Mouse (Mus musculus): ENCODE measurements around the gene Nrxn3. TPM values are rescaled to one million over a fixed set of nuclear protein-coding genes. Genes with fewer than 3 reads are reported as not detected.

The Nrxn3 gene
- polyA plus RNA-seq, 1 experiment from 2014 or later, result 87.0 TPM

DNA sequence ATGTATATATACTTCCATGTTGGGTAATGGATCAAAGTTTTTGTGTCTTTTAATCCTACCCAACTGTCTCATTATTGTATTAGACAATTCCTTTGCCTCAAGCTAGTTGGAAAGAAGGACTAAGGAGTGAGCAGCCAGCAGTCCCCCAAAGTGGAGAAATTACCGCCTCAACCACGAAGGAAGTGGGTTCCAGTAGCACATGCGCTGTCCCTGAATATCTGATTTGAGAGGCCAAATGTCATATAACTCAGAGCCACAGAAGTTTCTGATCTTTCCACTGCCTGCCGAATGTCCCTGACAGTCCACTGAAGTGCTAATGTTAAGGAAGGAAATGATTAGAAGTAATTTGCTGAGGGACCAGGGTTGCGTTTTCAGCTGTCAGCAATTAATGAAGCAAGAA is 1223.8 kb downstream of the Nrxn3 start:
- WGBS, result 64% methylated on average over 5 of the region's 5 CpGs

DNA sequence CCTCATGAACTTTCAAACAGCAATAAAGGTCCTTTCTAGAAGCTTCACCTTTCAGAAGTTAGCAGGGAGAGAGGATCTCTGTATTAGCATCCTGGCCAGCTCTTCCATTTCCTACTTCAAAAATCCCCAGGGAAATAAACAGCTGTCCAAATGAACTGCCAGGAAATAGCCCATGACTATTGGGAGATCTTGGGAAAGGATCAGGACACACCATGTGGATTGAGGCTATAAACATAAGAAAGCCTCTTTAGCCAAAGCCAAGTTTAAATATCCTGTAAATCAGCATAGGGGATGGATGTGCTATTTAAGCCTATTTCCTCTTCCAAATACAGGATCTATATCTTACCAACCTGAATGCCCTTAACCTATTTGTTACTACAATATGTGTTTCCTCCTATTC is 1230.6 kb downstream of the Nrxn3 start:
- Histone ChIP-seq H3K9me3 (replicated peaks; ENCODE audit: control insufficient read depth, low read length, poor library complexity, severe bottlenecking) (no peaks in the 10 kb centered on the region), H3K36me3 (ENCODE audit: control insufficient read depth, insufficient read depth, low read length) (no peaks in the 10 kb centered on the region), H3K4me2 (ENCODE audit: low read length) (no peak overlapping the region), H3K9ac (ENCODE audit: low read depth, low read length) (no peak overlapping the region), H3K4me1 (ENCODE audit: control insufficient read depth, insufficient read depth, low read length) (peaks cover 2% of the 10 kb centered on the region; the same call in 1 of the 2 replicates), H3K4me3 (ENCODE audit: low read depth, low read length) (no peak overlapping the region), H3K27ac (ENCODE audit: low read length) (no peak overlapping the region), H3K27me3 (ENCODE audit: control insufficient read depth, insufficient read depth, low read depth, low read length) (no peaks in the 10 kb centered on the region)
- ATAC-seq, result no peak

More for the DNA sequence above, 1223.8 kb downstream of the Nrxn3 start:
- no peak overlapping the region for H3K9ac ChIP-seq (ENCODE audit: low read depth, low read length)
- H3K9me3 ChIP-seq (replicated peaks; ENCODE audit: control insufficient read depth, low read length, poor library complexity, severe bottlenecking), result no peaks in the 10 kb centered on the region
- H3K27ac ChIP-seq (ENCODE audit: low read length), result no peak overlapping the region
- H3K4me1 ChIP-seq (ENCODE audit: control insufficient read depth, insufficient read depth, low read length), result 0 out of 2 replicates have a peak, but pooled peaks cover 2% of the 10 kb centered on the region
- H3K4me3 ChIP-seq (ENCODE audit: low read depth, low read length), result no peak overlapping the region
- no peak for ATAC-seq
- H3K27me3 ChIP-seq (ENCODE audit: control insufficient read depth, insufficient read depth, low read depth, low read length), result no peaks in the 10 kb centered on the region
- no peak overlapping the region for H3K4me2 ChIP-seq (ENCODE audit: low read length)
- H3K36me3 ChIP-seq (ENCODE audit: control insufficient read depth, insufficient read depth, low read length), result no peaks in the 10 kb centered on the region

DNA sequence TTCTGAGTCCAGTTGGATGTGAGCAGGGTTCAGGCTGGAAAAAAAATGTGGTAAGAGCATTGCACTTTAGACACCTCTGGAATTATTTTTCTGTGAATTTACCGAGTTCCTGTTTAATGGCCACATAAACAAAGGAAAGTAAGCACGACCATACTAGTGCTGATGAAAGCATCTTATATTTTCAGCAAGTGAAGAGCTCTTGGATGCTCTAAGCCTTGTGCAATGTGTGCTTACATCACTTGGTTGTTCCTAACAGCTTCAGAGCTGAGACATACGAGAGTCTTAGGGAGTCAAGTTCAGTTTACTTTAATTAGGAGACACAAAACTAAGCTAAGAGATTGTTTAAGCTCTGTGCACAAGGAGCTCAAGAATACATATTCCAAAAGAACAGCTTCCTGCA is 1231.0 kb downstream of the Nrxn3 start:
- Histone ChIP-seq H3K4me3 (ENCODE audit: low read depth, low read length) (no peak overlapping the region), H3K27me3 (ENCODE audit: control insufficient read depth, insufficient read depth, low read depth, low read length) (no peaks in the 10 kb centered on the region), H3K9me3 (replicated peaks; ENCODE audit: control insufficient read depth, low read length, poor library complexity, severe bottlenecking) (no peaks in the 10 kb centered on the region), H3K4me1 (ENCODE audit: control insufficient read depth, insufficient read depth, low read length) (peaks cover 2% of the 10 kb centered on the region; the same call in 1 of the 2 replicates), H3K36me3 (ENCODE audit: control insufficient read depth, insufficient read depth, low read length) (no peaks in the 10 kb centered on the region), H3K4me2 (ENCODE audit: low read length) (no peak overlapping the region), H3K9ac (ENCODE audit: low read depth, low read length) (no peak overlapping the region), H3K27ac (ENCODE audit: low read length) (no peak overlapping the region)
- 72% methylated on average over 3 of the region's 3 CpGs for WGBS
- ATAC-seq, result no peak

DNA sequence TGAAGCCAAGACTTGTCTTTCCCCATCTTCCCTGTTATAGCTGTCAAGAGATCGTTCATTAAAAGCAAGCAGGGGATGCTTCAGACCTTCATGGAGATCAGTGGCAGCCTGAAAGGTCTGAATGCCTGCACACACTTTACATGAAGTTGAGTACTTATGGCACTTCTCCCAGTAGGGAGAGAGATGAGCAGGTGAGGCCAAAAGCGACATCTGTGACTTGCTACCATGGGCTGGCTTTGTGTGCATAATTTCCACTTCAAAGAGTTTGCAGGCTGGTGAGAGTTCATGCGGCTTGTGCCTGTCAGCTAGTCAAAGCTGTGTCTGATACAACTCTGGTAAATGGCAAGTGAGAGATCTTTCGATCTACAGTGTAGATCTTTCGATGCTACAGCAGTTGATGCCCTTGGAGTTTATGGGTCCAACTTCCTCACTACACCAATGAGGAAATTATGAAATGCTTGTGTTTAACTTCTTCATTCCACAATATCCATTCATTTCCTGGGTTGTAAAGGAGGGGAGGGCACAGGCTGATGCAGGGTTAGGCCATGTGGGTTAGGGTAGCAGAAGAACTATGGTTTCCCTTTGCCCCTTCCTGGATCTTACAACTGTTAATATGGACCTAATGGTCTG is 1231.9 kb downstream of the Nrxn3 start:
- H3K27me3 ChIP-seq (ENCODE audit: control insufficient read depth, insufficient read depth, low read depth, low read length), result no peaks in the 10 kb centered on the region
- no peaks in the 10 kb centered on the region for H3K36me3 ChIP-seq (ENCODE audit: control insufficient read depth, insufficient read depth, low read length)
- no peak overlapping the region for H3K27ac ChIP-seq (ENCODE audit: low read length)
- WGBS, result 49% methylated on average over 5 of the region's 5 CpGs
- no peaks in the 10 kb centered on the region for H3K9me3 ChIP-seq (replicated peaks; ENCODE audit: control insufficient read depth, low read length, poor library complexity, severe bottlenecking)
- no peak overlapping the region for H3K4me2 ChIP-seq (ENCODE audit: low read length)
- H3K4me1 ChIP-seq (ENCODE audit: control insufficient read depth, insufficient read depth, low read length), result peaks cover 2% of the 10 kb centered on the region; the same call in 1 of the 2 replicates
- H3K9ac ChIP-seq (ENCODE audit: low read depth, low read length), result no peak overlapping the region
- 0 out of 2 replicates have a peak, but pooled peaks have one; percentile 32 for ATAC-seq
- no peak overlapping the region for H3K4me3 ChIP-seq (ENCODE audit: low read depth, low read length)

DNA sequence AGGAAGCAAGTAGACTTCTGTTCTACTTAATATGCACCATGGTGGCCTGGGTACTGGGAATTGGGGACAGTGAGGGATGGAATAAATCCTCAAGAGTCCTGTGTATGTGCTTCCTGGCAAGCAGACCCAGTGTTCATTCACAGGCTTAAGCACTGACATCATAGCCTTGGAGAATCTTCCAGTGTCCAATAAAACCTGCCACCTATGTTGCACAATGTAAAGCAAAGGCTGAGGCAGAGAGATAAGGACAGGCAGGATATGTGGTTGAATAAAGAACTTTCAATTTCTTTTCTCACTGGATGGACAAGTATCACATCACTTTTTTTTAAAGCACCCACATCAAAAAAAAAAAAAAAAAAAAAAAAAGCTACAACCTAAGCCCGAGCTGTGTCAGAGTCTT is 1240.4 kb downstream of the Nrxn3 start:
- ATAC-seq, result no peak
- Histone ChIP-seq H3K9me3 (replicated peaks; ENCODE audit: control insufficient read depth, low read length, poor library complexity, severe bottlenecking) (no peaks in the 10 kb centered on the region), H3K4me2 (ENCODE audit: low read length) (no peak overlapping the region), H3K4me3 (ENCODE audit: low read depth, low read length) (no peak overlapping the region), H3K27me3 (ENCODE audit: control insufficient read depth, insufficient read depth, low read depth, low read length) (no peaks in the 10 kb centered on the region), H3K27ac (ENCODE audit: low read length) (no peak overlapping the region), H3K4me1 (ENCODE audit: control insufficient read depth, insufficient read depth, low read length) (no peaks in the 10 kb centered on the region), H3K9ac (ENCODE audit: low read depth, low read length) (no peak overlapping the region), H3K36me3 (ENCODE audit: control insufficient read depth, insufficient read depth, low read length) (no peaks in the 10 kb centered on the region)
- WGBS, result 50% methylated on average over 1 of the region's 1 CpGs

DNA sequence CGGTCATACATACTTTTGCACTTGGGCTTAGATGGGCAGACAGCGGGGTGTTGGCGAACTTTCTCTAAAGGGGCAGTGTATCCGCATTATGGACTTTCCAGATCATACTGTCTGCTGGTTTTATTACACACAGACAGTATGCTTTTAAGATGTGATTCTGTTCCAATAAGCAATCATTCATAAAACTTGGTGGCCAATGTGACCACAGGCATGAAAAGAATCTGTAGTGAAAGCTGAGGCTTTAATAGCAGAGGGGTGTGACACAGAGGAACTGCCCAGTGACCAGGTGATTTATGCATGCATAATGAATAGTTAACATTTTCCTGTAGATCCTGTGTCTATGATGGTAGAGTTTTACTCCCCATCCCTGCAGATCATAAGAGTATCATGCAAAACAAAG is 1254.0 kb downstream of the Nrxn3 start:
- H3K9ac ChIP-seq (ENCODE audit: low read depth, low read length), result no peak overlapping the region
- no peaks in the 10 kb centered on the region for H3K27me3 ChIP-seq (ENCODE audit: control insufficient read depth, insufficient read depth, low read depth, low read length)
- H3K27ac ChIP-seq (ENCODE audit: low read length), result no peak overlapping the region
- 98% methylated on average over 4 of the region's 4 CpGs for WGBS
- no peak for ATAC-seq
- H3K4me3 ChIP-seq (ENCODE audit: low read depth, low read length), result no peak overlapping the region
- H3K36me3 ChIP-seq (ENCODE audit: control insufficient read depth, insufficient read depth, low read length), result no peaks in the 10 kb centered on the region
- H3K9me3 ChIP-seq (replicated peaks; ENCODE audit: control insufficient read depth, low read length, poor library complexity, severe bottlenecking), result no peaks in the 10 kb centered on the region
- H3K4me1 ChIP-seq (ENCODE audit: control insufficient read depth, insufficient read depth, low read length), result no peaks in the 10 kb centered on the region
- no peak overlapping the region for H3K4me2 ChIP-seq (ENCODE audit: low read length)

DNA sequence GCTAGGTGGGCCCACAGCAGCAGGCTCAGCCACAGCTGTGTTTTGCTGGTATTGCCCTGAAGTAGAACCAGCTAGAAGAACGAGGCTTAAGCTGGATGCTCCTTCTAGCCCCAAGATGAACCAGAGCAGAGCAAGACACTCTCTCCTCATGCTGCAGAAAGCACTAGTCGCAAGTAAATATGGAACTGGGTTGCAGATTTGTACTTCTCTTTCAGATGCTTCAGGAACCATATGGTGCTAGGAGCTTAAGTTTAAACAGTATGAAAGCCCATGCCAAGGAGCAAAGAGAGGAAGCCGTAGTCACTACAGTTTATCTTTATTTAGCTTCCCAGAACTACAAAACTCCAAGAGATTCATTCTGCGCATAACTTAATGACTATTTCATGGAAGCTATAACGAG is 1254.8 kb downstream of the Nrxn3 start:
- Histone ChIP-seq H3K4me1 (ENCODE audit: control insufficient read depth, insufficient read depth, low read length) (peaks cover under 1% of the 10 kb centered on the region; the same call in 1 of the 2 replicates), H3K4me2 (ENCODE audit: low read length) (no peak overlapping the region), H3K4me3 (ENCODE audit: low read depth, low read length) (no peak overlapping the region), H3K27me3 (ENCODE audit: control insufficient read depth, insufficient read depth, low read depth, low read length) (no peaks in the 10 kb centered on the region), H3K9ac (ENCODE audit: low read depth, low read length) (no peak overlapping the region), H3K27ac (ENCODE audit: low read length) (no peak overlapping the region), H3K9me3 (replicated peaks; ENCODE audit: control insufficient read depth, low read length, poor library complexity, severe bottlenecking) (no peaks in the 10 kb centered on the region), H3K36me3 (ENCODE audit: control insufficient read depth, insufficient read depth, low read length) (no peaks in the 10 kb centered on the region)
- 86% methylated on average over 5 of the region's 5 CpGs for WGBS
- ATAC-seq, result no peak

DNA sequence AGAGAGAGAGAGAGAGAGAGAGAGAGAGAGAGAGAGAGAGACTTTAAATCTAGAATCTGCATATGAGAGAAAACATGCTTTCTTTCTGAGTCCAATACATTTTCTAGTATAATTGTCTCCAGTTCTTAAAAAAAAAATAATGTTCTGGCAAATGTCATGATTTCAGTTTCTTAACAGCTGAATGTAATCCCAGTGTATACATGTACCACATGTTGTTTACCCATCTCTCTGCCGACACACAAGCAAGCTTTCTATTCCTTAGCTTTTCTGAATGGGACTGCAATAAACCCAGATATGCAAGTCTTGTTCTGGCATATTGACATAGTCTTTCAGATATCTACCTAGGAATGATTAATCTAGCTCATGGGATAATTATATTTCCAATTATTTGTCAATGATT is 1256.5 kb downstream of the Nrxn3 start:
- H3K4me3 ChIP-seq (ENCODE audit: low read depth, low read length), result no peak overlapping the region
- H3K27ac ChIP-seq (ENCODE audit: low read length), result no peak overlapping the region
- H3K4me2 ChIP-seq (ENCODE audit: low read length), result no peak overlapping the region
- no peaks in the 10 kb centered on the region for H3K36me3 ChIP-seq (ENCODE audit: control insufficient read depth, insufficient read depth, low read length)
- WGBS, result 91% methylated on average over 1 of the region's 1 CpGs
- H3K9ac ChIP-seq (ENCODE audit: low read depth, low read length), result no peak overlapping the region
- H3K4me1 ChIP-seq (ENCODE audit: control insufficient read depth, insufficient read depth, low read length), result peaks cover 6% of the 10 kb centered on the region; the same call in 1 of the 2 replicates
- no peak for ATAC-seq
- no peaks in the 10 kb centered on the region for H3K27me3 ChIP-seq (ENCODE audit: control insufficient read depth, insufficient read depth, low read depth, low read length)
- no peaks in the 10 kb centered on the region for H3K9me3 ChIP-seq (replicated peaks; ENCODE audit: control insufficient read depth, low read length, poor library complexity, severe bottlenecking)

DNA sequence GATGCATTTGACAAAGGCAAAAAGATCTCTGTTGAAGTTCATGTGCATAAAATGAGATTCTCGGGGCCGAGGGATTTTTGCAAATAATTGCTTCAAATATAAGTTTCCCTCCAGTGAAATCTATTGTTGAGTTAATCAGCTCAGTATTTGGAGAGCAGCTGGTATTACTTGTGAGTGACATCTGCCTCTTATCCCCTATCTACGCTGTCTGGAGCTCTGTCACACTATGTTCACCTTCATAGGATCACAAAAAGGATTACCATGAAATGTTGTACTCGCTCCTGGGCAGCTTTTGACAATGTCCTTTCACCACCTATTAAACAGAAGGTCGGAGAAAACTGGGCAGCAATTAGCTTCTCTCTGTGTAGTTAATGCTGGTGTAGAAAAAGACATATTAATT is 1259.8 kb downstream of the Nrxn3 start:
- H3K27me3 ChIP-seq (ENCODE audit: control insufficient read depth, insufficient read depth, low read depth, low read length), result no peaks in the 10 kb centered on the region
- peak overlapping the region; percentile 33 for H3K27ac ChIP-seq (ENCODE audit: low read length)
- no peak overlapping the region for H3K9ac ChIP-seq (ENCODE audit: low read depth, low read length)
- no peak for ATAC-seq
- peaks cover 6% of the 10 kb centered on the region; the same call in 1 of the 2 replicates for H3K4me1 ChIP-seq (ENCODE audit: control insufficient read depth, insufficient read depth, low read length)
- no peaks in the 10 kb centered on the region for H3K36me3 ChIP-seq (ENCODE audit: control insufficient read depth, insufficient read depth, low read length)
- H3K4me2 ChIP-seq (ENCODE audit: low read length), result no peak overlapping the region
- H3K9me3 ChIP-seq (replicated peaks; ENCODE audit: control insufficient read depth, low read length, poor library complexity, severe bottlenecking), result no peaks in the 10 kb centered on the region
- H3K4me3 ChIP-seq (ENCODE audit: low read depth, low read length), result no peak overlapping the region
- WGBS, result 13% methylated on average over 5 of the region's 5 CpGs
